Mouse (Mus musculus): ENCODE measurements around the gene Elmsan1. TPM values are rescaled to one million over a fixed set of nuclear protein-coding genes. Genes with fewer than 3 reads are reported as not detected.
"Not testable (repeated sequence)": the region's sequence is repeated elsewhere in the genome, so short reads cannot be mapped to it uniquely, and the experiment has no call there.

Gene Elmsan1
- 10 to 100 TPM; 18.1 to 23.8 TPM for total RNA-seq (2021)
- long read RNA-seq, experiment 1, partial matches to known transcripts, result 1 of 1 reads
- long read RNA-seq, experiment 1, other reads (novel, unspliced or antisense), result 0 of 1 reads
- long read RNA-seq, experiment 2, partial matches to known transcripts, result 0 of 2 reads
- long read RNA-seq, experiment 2, other reads (novel, unspliced or antisense), result 2 of 2 reads

DNA sequence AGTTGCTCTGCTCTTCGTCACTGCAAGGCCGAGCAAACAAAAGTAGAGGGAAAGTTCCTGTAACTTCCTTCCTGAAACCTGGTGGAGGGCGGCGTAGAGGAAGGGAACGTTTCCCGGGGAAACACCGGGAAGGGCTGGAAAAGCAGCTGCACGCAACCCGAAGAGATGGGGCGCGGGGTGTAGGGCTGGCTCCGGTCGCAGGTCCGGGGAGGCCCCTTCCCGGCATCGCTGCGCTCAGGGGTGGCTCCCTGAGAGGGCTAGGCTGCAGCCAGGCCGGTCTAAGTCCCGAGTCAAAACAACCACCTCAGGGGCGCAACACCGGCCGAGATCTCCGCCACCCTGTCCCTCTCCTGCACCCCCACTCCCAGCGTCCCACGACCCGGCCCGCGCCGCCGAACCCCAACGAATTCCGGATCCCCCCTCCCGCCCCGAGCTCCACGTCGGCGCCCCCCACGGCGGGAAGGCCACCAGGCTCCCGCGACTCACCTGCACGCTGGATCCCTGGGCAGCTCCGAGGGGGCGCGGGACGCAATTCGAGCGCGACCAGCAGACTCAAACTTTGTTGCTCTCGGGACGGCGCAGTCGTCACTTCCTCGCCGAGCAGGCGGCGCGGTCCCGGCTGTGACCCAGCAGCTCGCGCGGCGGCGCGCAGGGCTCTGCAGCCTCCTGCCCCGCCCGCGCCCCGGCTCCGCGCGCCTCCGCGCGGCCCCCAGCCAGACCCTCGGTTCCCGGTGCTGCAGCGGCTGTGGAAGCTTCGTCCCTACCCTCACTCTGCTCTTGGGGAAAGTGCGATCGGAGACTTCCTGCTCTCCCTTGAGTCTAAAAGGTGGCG lies at the start of gene Elmsan1:
Gene Elmsan1 (minus strand): TSS at position 593 of the 832 bp plus-strand sequence.
- peak; percentile 87 to 92 for DNase-seq

DNA sequence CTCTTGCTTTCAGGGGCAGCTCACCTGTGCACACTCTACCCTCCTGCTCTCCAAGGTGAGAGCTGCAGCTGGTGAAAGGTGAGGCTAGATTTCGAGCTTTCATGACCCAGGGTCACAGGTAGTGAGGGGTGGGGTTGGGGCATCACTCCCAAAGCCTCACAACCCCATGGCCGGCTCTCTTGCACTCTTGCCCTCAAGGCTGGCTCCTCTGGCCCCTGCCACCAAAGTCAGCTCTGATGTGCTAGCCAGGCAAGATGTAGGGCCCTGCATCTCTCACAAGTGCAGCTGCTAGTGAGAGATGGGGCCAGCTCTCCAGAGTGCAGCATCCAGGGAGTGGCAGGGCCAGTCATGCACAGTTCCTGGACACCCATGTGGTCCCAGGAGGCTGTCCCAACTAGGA lies 48.6 kb upstream of the Elmsan1 start:
- DNase-seq, result no peak

- DNase-seq, result no peak
These were observed 41.7 kb upstream of the Elmsan1 start for GRCm38 (mm10) chr12:84260363-84260762.

- DNase-seq, result peak in 1 of 2 experiments; percentile 4
These were observed 36.2 kb upstream of the Elmsan1 start for GRCm38 (mm10) chr12:84254886-84255285.

DNA sequence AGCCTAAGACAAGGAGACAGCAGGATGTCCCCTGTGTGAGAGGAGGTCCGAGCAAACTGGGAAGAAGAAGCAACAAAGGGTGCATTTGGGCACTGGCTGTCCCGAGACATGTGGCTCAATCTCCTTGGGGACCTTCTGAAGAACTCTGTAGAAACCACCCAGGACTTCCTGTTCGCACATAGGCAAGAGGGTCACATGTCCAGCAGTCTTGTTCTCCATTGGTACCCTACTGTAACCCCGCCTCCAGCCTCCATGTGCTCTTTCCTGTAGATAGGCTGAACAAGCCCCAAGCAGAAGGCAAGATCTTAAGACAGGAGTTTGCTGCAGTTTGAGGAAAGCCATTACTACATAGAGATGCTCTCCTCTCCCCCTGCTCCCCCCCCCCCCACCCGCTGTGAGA lies 34.1 kb upstream of the Elmsan1 start:
- DNase-seq, result no peak

GRCm38 (mm10) chr12:84249217-84249616 lies 30.5 kb upstream of the Elmsan1 start:
- DNase-seq, result peak; percentile 74 to 80

DNA sequence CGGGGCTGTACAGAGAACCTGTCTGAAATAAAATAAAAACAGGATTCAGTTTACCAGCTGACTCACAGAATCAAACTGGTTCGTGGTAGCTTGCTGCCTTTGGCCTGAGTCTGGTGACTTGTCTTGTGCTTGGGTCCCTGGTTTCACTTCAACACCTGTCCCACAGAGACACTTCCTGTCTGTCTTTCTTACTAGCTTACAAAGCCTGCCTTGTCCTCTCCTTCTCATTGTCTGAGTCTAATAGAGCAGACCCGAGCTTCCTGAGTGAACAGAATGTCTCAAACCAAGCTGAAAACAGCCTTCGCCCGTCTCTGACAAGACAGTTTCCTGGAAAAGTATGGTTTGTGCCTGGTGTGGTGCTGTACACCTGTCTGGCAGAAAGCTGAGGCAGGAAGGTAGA lies 27.0 kb upstream of the Elmsan1 start:
- DNase-seq, result no peak

GRCm38 (mm10) chr12:84243076-84243770 lies 24.5 kb upstream of the Elmsan1 start:
- DNase-seq, result no peak

DNA sequence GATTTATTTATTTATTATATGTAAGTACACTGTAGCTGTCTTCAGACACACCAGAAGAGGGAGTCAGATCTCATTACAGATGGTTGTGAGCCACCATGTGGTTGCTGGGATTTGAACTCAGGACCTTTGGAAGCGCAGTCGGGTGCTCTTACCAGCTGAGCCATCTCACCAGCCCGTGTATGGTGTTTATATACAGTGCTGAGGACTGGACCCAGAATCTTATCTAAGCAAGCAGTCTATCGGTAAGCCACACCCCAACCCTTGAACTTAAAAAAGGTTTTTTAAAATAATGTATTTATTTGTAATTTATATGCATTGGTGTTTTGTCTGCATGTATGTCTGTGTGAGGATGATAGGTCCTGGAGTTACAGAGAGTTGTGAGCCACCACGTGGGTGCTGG lies 18.4 kb upstream of the Elmsan1 start:
- not testable (repeated sequence) for DNase-seq

DNA sequence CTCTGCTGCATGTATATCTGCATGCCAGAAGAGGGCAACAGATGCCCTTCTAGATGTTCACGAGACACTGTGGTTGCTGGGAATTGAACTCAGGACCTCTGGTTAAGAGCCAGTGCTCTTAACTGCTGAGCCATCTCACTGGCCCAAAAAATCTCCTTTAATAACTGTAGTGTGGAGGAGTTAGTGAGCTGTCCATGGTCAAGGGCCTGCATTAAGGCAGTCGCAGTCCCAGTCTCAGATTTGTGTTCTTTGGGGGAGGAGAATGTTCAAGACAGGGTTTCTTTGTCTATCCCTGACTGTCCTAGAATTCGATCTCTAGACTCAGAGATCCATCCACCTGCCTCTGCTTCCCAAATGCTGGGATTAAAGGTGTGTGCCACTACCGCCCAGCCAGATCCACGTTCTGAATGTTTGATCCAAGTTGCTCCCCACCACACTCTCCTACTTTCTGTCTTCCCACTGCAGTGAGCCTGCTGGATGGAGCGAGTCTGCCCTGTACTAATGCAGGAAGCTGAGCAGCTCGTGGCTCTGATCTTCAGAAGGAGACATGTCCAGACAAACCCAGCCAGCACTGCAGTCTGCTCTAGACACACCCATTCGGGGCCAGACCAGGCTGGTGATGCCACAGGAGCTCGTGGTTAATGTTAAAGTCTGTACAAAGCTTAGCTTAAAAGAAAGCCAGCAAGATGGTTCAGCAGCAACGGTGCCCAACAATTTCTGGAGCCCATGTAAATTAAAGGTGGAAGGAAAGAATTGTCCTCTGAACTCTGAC lies 17.5 kb upstream of the Elmsan1 start:
- no peak for DNase-seq

DNA sequence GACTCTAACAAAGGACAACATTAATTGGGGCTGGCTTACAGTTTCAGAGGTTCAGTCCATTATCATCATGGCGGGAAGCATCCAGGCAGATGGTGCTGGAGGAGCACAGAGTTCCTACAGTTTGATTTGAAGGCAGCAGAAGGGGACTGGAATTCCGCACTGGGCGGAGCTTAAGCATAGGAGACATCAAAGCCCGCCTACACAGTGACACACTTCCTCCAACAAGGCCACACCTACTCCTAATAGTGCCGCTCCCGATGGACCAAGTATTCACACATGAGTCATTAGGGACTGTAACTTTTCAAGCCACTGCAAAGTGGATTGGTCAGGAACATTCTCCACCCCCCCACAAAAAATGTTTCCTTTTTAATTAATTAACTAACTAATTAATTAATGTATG lies 16.9 kb upstream of the Elmsan1 start:
- no peak for DNase-seq

DNA sequence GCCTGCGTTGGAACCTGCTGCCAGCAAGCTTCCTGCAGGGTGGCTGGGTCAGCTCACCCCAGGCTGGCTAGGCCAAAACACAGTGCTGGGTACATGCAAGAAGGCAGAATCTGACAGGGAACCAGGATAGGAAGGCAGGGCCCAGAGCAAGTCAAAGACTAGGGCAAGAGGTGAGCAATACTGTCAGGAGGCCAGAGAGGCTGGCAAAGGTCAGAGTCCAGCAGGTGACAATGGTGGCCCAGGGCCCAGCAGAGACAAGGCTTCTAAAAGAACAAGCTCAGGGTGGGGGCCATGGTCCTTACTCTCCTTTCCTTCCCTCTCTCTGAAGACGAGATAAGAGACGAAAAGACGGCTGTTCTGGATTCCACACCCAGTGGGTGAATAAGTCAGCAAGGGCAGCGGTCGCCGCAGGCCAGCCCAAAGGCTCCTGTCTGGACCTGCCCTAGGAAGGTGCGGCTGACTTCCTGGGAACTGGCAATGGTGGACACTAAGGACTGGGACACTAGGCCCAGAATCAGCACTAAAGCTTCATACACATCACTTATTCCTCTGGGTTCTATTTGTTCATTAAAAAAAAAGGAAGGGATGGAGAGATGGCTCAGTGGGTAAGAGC lies 14.9 kb upstream of the Elmsan1 start:
- DNase-seq, result no peak

GRCm38 (mm10) chr12:84226117-84226840 lies 7.6 kb upstream of the Elmsan1 start:
- DNase-seq, result no peak

- DNase-seq, result peak; percentile 72 to 76
These were observed 3.8 kb upstream of the Elmsan1 start for GRCm38 (mm10) chr12:84222405-84222961.

GRCm38 (mm10) chr12:84220951-84221891 lies 2.5 kb upstream of the Elmsan1 start:
- no peak for DNase-seq

- no peak for DNase-seq
These were observed 1.8 kb upstream of the Elmsan1 start for GRCm38 (mm10) chr12:84220515-84220914.

- peak in 1 of 2 experiments; percentile 23 for DNase-seq
These were observed 460 bp upstream of the Elmsan1 start for GRCm38 (mm10) chr12:84219121-84219561.

DNA sequence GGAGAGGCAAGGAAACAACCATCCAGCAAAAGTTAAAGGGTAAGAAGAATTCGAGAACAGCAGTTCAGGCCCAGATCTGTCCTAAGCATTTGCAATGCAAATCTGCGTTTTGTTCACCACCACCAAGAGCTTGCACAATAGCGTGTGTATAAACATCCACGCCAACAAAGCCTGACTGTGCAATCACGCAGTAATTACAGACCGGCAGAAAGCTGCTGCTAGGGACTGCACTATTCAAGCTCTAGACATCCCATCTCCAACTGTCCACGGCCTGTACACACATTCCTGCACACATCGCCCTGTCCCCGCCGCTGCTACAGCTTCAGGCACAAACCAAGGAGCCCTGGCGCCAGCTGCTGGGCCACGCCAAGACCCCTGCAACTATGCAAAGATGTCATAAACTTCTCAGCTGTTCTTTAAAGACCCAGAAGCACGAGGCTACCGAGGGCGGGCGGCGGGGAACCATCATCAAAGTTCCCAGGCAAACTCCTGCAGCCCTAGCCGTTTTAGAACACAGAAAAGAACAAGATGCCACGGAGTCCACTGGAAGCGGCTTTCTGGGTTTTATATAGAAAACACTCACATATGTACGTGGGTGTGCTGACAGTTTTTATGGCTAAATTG lies 1.1 kb downstream of the Elmsan1 start:
- peak; percentile 48 to 57 for DNase-seq

DNA sequence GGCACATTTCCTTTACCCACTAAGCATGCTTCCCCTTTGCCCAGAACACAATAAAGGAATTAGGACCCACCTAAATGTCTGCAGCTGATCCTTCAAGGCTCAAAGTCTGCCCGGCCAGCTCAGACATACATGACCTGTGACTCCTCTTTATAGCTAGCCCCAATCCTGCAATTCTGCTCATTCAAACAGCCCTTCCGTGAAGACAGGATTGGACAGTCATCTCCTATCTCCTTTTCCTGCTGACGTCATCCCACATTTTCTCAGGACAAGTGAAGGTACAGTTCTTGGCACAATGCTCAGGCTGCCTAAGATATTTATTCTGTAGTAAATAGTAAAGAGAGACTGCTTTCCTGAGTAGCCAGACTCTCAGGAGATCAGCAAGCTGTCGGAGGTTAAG lies 1.6 kb downstream of the Elmsan1 start:
- peak in 1 of 2 experiments; percentile 10 for DNase-seq
